Mouse (Mus musculus) myocyte (in vitro differentiated cells): ENCODE data around the gene Tfeb.

Experiments
- CEBPB ChIP-seq: IDR thresholded peaks from 2 replicates; pipeline ENCODE4 v1.6.1; 2011; ENCODE audit warnings: mild to moderate bottlenecking, moderate library complexity; ENCODE audit not compliant: poor library complexity, insufficient read depth, severe bottlenecking
- E2F4 ChIP-seq: IDR thresholded peaks from one replicate; pipeline ENCODE4 v1.6.1; 2011; ENCODE audit warnings: mild to moderate bottlenecking, control low read depth, moderate library complexity; ENCODE audit not compliant: insufficient read depth
- MAX ChIP-seq: IDR thresholded peaks from one replicate; pipeline ENCODE4 v1.6.1; 2011; ENCODE audit warnings: low read depth, mild to moderate bottlenecking, control low read depth
- POLR2A ChIP-seq: IDR thresholded peaks from one replicate; pipeline ENCODE4 v1.6.1; 2011; ENCODE audit warnings: low read depth, mild to moderate bottlenecking, control low read depth, moderate library complexity; ENCODE audit not compliant: insufficient read length
- POLR2AphosphoS2 ChIP-seq: IDR thresholded peaks from one replicate; pipeline ENCODE4 v1.6.1; 2011; ENCODE audit warnings: low read depth, control low read depth; ENCODE audit not compliant: insufficient read length
- TCF12 ChIP-seq: IDR thresholded peaks from one replicate; pipeline ENCODE4 v1.6.1; 2011; ENCODE audit warnings: mild to moderate bottlenecking, control low read depth; ENCODE audit not compliant: poor library complexity, insufficient read depth, severe bottlenecking
- USF1 ChIP-seq: IDR thresholded peaks from one replicate; pipeline ENCODE4 v1.6.1; 2011; ENCODE audit warnings: low read depth, mild to moderate bottlenecking, control low read depth, moderate library complexity

GRCm38 (mm10) chr17:47832501-47833028, 95.7 kb downstream of the Tfeb start:
- TF ChIP-seq TCF12 (no peak), POLR2A (no peak), CEBPB (no peak), MAX (no peak), E2F4 (no peak), POLR2AphosphoS2 (no peak), USF1 (no peak)
